12 mouse cellular contexts compared by ENCODE assay signal in genomic region chr10:83150587-83150986, GRCm38 (mm10).
DNase-seq lines count a peak whose midpoint lies in the region; ATAC-seq lines count a peak whose summit lies in the region.
"Had no signal": no experiment of that assay in that cellular context is flagged by ENCODE, and none has a peak within 500 bp of the region (broad histone marks: within the 10 kb centered on the region; RNA-seq: fewer than 3 reads in every experiment).

No protein-coding gene starts in this region.

- H3K9ac ChIP-seq in neural tube, embryonic 13.5 days: no peak overlapping the region
- H3K9ac ChIP-seq in heart, embryonic 12.5 days: no peak overlapping the region
- H3K9ac ChIP-seq: hindbrain, embryonic 13.5 days; liver, postnatal 0 days had no signal

- H3K4me2 ChIP-seq in neural tube, embryonic 13.5 days: no peak overlapping the region
- H3K4me2 ChIP-seq in heart, embryonic 12.5 days: no peak overlapping the region
- H3K4me2 ChIP-seq: hindbrain, embryonic 13.5 days had no signal

- H3K4me1 ChIP-seq in heart, embryonic 10.5 days: peaks cover 27% of the 10 kb centered on the region
- peaks cover 43% of the 10 kb centered on the region for H3K4me1 ChIP-seq in neural tube, embryonic 13.5 days (replicated peaks)
- peaks cover 35% of the 10 kb centered on the region for H3K4me1 ChIP-seq in heart, embryonic 12.5 days (replicated peaks)

- ATAC-seq in neural tube, embryonic 13.5 days (ENCODE audit: low read depth): 0 out of 2 replicates have a peak, but pooled peaks have one; percentile 12
- 0 out of 2 replicates have a peak, but pooled peaks have one; percentile 64 for ATAC-seq in heart, embryonic 12.5 days (ENCODE audit: insufficient number of reproducible peaks, low FRiP score)
- ATAC-seq: liver, postnatal 0 days had no signal

- no peaks in the 10 kb centered on the region for H3K9me3 ChIP-seq in heart, embryonic 10.5 days
- no peaks in the 10 kb centered on the region for H3K9me3 ChIP-seq in neural tube, embryonic 13.5 days
- no peaks in the 10 kb centered on the region for H3K9me3 ChIP-seq in heart, embryonic 12.5 days (replicated peaks)
- H3K9me3 ChIP-seq: hindbrain, embryonic 13.5 days had no signal

- H3K36me3 ChIP-seq in heart, embryonic 10.5 days: no peaks in the 10 kb centered on the region
- no peaks in the 10 kb centered on the region for H3K36me3 ChIP-seq in neural tube, embryonic 13.5 days
- H3K36me3 ChIP-seq in heart, embryonic 12.5 days: no peaks in the 10 kb centered on the region
- H3K36me3 ChIP-seq: hindbrain, embryonic 13.5 days had no signal

- no peak overlapping the region for H3K27ac ChIP-seq in heart, embryonic 10.5 days
- 0 out of 2 replicates have a peak overlapping the region, but pooled peaks have one; percentile 49 for H3K27ac ChIP-seq in neural tube, embryonic 13.5 days (replicated peaks)
- H3K27ac ChIP-seq in heart, embryonic 12.5 days (ENCODE audit: poor library complexity, severe bottlenecking): no peak overlapping the region

- H3K4me3 ChIP-seq in heart, embryonic 10.5 days: no peak overlapping the region
- no peak overlapping the region for H3K4me3 ChIP-seq in neural tube, embryonic 13.5 days
- H3K4me3 ChIP-seq in heart, embryonic 12.5 days: no peak overlapping the region
- H3K4me3 ChIP-seq: hindbrain, embryonic 13.5 days had no signal

- DNase-seq in heart, adult 18-20 months: peak; percentile 49 to 56
- DNase-seq in heart, embryonic 10.5 days (ENCODE audit: low spot score): no peak
- no peak for DNase-seq in neural tube, embryonic 10.5 days (ENCODE audit: extremely low spot score, low spot score)
- DNase-seq in right cerebral cortex, postnatal 25 days: no peak
- DNase-seq in Muller cell, postnatal 12 days (ENCODE audit: inconsistent ontology term): no peak
- no peak for DNase-seq in adrenal gland, postnatal 14 days
- DNase-seq: layer of hippocampus, postnatal 36 days; liver, postnatal 0 days had no signal

- 85% methylated on average over 7 of the region's 7 CpGs for WGBS in heart, embryonic 10.5 days
- 83% methylated on average over 7 of the region's 7 CpGs for WGBS in neural tube, embryonic 13.5 days
- 73% methylated on average over 7 of the region's 7 CpGs for WGBS in heart, embryonic 12.5 days

- H3K27me3 ChIP-seq in heart, embryonic 10.5 days (ENCODE audit: insufficient read depth, poor library complexity, severe bottlenecking): 0 out of 2 replicates have a peak, but pooled peaks cover 12% of the 10 kb centered on the region
- H3K27me3 ChIP-seq in neural tube, embryonic 13.5 days: no peaks in the 10 kb centered on the region
- no peaks in the 10 kb centered on the region for H3K27me3 ChIP-seq in heart, embryonic 12.5 days (replicated peaks)
- H3K27me3 ChIP-seq: CH12.LX; hindbrain, embryonic 13.5 days had no signal

Comparison
In these comparisons a context has a peak if more than half of its experiments do, and no peak if none do; other contexts are left out.
1. DNase-seq: peak in heart, adult 18-20 months (2 of 2); none in heart, embryonic 10.5 days (single experiment), neural tube, embryonic 10.5 days (single experiment), right cerebral cortex, postnatal 25 days (single experiment), Muller cell, postnatal 12 days (single experiment) and adrenal gland, postnatal 14 days (single experiment).